Mouse (Mus musculus) neutrophil, adult 5-6 weeks (primary cell): ENCODE data around the gene Tbx4. TPM values are rescaled to one million over a fixed set of nuclear protein-coding genes. Genes with fewer than 3 reads are reported as not detected.

Experiments used
- ATAC-seq: fragments of 151-379, 151-347 bp; 2 replicates; pipeline ENCODE4 v1.8.0; 2017; ENCODE audit warnings: mild to moderate bottlenecking, moderate TSS enrichment; ENCODE audit not compliant: insufficient number of reproducible peaks, poor library complexity, low FRiP score, severe bottlenecking; ENCODE audit errors: extremely low read depth
- total RNA-seq: library from RNA; stranded (forward); fragments of 200-1000 nt; gene quantifications from 2 replicates; pipeline ENCODE4 v1.2.3, GENCODE M21; 2017

The Tbx4 gene
- total RNA-seq = not detected in 2 replicates

DNA sequence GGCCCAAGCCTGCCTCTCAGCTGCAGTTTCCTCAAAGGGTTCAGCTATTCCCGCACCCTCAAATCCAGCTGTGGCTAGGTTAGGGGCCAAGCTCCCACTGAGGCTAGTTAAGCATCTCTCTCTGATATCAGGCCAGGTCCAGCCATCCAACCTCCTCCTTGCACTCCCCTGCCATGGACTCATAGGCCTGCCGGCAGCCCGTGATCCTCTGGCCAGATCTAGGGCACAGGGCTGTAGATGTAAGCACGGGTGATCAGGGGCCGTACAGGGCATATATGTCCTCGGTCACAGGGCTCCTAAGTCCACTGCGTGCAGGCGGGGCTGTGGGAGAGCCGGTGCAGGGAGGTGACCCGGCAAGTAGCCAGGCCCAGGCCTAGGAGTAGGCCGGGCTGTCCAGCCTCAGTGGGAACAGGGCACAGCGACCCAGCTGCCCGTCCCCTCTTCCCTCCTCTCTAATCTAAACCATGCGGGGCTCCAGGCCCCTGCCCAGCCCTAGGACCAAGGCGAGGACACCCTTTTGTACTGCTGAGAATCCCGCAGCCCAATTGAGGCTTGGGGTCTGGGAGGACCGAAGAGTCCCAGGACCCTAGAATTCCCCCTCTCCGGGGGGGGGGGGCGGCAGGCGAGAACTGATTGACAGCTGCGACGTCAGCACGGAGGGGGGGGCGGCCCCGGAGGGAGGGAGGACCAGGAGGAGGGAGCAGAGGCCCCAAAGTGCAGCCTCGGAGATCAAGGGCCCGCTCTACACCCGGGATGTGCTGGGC, at the start of gene Tbx4:
Tbx4 (plus strand) TSS at position 758 of the 764 bp plus-strand sequence.
- no peak for ATAC-seq

DNA sequence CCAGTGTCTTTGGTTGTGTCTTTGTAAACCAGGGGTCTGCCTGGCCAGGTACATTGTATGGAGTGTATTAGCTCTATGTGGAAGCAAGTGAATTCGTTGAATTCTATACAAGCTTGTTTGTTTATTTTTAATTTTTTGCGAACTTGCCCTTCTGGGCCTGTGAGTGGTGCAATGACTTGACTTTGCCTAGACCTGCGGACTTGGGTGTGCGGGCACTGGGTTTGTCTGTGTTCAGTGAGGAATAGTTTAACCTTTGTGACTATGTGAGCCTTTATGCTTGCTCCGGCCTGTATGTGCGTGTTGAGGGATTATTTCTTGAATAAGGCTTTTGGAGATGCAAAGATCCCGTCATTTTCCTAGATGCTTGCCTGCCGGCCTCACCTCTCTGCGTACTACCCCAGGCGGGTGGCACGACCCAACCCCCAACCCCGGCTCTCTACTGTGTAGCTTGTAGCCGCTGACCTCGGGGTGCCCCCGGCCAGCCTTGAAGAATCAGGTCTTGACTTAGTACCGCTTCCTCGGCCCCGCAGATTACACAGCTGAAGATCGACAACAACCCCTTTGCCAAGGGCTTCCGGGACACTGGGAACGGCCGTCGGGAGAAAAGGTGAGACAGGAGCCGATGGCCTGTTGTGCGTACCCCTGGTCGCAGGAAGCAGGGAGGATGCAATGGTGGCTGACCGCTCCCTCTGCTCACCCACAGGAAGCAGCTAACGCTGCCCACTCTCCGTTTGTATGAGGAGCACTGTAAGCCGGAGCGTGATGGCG, 49.5 kb upstream of the Tbx4 start:
- no peak; the same call in 1 of the 2 replicates for ATAC-seq

DNA sequence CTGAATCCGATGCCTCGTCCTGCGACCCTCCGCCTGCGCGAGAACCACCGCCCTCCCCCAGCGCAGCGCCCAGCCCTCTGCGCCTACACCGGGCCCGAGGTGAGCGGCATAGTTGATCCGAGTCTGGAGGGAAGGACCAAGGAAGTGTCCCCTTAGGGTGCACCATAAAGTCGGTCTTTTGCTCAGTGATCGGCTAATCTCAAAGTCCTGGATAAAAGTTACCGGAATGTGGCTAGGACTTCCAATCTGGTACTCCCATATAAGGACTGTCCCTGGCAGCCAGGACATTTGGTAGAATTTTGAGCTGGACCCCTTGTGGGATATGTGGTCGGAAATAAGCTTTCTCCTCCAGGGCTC, 49.0 kb upstream of the Tbx4 start:
- no peak for ATAC-seq

DNA sequence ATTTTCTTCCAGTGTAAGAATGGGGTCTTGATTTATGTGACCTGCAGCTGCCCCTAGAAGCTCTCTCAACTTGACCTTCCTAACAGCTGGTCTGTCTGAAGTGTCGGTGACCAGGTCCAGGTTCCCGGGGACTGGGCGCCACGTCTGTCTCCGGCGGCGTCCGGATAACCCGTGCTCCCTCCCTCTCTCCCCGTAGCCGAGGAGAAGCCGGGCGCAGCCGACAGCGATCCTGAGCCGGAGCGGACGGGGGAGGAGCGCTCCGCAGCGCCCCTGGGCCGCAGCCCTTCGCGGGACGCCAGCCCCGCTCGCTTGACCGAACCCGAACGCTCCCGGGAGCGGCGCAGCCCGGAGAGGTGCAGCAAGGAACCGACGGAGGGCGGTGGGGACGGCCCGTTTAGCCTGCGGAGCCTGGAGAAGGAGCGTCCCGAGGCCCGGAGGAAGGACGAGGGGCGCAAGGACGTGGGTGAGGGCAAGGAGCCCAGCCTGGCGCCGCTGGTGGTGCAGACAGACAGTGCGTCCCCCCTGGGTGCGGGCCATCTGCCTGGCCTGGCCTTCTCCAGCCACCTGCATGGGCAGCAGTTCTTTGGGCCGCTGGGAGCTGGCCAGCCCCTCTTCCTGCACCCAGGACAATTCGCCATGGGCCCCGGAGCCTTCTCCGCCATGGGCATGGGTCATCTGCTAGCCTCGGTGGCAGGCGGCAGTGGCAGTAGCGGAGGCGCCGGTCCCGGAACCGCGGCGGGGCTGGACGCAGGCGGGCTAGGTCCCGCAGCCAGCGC, 48.4 kb upstream of the Tbx4 start:
- no peak for ATAC-seq

DNA sequence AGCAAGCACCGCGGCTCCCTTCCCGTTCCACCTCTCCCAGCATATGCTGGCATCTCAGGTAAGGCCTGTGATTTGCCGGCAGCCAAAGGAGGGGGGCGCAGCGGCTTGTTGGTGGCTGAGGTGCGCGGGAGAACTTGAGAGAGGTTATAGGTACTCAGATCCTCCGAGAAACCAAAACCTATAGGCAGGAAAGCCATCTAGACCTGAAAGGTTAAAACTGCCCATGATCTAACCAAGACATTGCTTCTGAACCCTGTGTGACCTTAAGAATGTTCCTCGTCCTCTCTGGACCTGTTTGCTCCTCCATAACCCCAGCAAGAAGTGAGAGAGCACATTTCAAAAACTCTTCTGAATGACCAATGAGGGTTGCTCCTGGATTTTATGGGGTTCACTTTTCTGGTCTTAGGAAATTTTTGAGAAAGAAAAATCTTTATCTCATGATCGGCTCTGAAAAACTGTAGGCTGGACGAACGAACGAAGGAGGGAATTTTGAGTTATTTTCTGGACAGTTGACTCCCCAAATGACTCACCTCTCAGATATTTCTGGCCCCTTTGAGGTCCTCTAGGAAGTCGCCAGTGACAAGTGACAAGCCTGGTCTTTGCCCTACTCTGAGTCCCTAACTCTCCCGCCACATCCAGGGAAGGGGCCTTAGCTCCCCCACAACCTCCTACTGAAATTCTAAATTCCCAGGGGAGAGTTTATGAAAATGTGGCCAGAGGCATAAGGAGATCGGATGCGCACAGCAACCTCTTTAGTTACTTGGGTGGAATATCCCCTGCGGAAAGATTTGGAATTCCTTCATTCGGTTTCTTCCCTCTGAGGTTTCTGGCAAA, 47.6 kb upstream of the Tbx4 start:
- ATAC-seq = no peak

DNA sequence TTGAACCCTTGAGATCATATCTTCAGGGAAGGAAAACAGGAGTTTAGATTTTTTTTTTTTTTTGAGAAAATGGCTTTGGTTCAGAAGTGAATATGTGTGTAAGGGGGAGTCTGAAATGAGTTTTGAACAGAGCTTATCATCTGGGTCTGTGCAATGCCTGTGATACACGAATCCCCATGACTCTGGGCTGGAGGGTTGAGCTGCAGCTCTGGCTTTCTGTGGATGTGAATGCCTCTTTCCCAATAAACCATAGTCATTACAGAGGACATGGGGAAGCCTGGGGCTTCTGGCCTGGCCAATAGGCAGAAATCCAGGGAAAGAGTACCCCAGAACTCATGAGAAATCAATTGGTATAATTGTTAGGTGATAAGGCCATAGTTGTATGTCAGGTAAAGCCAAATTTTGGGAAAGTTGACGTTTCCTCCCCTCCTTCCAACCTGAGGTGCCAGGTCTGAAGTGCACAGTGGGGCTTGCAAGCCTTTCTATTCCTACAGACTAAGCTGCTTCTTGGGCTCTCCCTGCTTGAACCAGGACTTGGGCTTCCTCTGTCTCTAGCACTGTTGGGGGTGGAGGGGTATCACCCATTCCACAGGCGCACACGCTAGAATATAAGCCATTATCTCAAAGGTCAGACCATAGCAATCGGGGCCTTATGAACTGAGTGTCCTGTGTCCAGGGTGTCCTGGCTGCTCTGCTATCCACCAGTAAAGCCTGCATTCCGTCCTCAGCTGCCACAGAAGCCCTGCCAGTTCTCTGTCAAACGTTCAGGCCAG, 46.8 kb upstream of the Tbx4 start:
- ATAC-seq = no peak

DNA sequence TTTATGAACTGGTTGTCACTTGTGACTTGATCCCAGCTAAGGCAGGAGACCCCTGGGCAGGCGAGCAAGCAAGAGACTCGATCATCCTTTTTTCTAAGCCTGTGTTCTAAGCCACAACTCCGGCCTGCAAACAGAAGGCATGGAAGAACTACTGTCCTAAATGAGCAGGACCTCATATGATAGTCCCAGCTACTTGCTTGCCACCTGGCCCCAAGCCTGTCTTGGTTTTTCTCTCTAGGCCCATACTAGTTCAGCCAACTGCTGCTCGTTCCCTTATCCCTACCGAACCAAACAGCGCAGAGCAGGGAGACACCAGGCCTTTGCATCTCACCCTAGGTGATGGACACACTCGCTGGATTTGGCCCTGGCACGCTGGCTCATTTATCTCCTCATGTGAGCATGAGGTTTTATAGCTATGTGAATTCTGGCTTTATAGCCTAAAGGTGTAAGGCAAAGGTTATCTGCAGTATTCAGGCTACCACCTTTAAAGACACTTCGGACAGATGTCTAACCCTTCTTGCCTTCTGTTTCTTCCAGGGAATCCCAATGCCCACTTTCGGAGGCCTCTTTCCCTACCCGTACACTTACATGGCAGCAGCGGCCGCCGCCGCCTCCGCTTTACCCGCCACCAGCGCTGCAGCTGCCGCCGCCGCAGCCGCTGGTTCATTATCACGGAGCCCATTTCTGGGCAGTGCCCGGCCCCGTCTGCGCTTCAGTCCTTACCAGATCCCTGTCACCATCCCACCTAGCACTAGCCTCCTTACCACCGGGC, 46.0 kb upstream of the Tbx4 start:
- no peak for ATAC-seq

DNA sequence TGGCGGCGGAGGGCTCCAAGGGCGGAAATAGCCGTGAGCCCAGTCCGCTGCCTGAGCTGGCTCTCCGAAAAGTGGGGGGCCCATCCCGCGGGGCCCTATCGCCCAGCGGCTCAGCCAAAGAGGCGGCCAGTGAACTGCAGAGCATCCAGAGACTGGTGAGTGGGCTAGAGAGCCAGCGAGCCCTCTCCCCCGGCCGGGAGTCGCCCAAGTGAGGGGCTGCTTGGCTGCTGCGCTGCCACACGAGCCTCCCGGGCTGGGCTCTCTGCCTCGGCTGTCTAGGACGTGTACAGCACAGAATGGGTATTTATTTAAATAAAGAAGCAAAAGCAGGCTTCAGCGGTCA, 45.4 kb upstream of the Tbx4 start:
- no peak for ATAC-seq

DNA sequence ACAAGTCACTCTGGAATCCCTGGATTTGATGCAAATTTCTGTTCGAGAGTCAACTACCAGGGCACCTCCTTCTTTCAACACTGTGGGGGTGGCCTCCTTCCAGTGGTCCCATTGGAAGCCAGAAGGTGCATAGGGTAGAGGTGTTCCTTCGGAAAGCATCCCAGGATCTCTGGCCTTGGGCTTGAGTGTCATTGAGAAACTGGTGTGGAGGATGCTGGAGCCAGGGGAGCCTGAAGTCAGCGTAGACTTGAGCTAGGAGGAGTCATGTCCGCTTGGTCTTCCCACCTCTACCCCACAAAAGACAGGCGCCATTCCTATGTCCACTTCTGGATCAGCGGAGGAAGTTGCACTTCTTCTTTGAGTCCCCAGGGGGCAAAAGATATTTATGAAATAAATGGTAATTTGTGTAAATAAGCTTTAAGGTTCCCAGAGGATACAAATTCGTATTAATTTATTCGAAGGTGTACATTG, 45.0 kb upstream of the Tbx4 start:
- no peak for ATAC-seq

DNA sequence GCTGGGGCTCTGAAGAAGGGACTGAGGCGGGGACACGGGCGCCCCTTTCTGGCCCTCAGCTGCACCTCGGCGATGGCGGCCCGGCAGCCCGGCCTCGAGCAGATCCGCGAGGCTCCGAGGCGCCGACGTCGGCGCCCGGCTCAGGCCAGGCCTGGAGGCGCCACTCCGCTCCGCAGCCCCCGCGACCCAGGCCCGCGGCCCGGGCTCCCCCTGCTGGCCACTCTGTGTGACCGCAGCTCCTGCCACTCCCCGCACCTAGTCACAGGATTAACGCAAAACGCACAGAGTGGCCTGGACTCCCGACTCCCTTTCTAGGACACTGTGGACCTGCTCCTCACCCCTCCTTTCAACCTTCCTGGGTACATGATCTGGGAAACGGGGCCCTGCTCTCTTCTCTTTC, 44.2 kb upstream of the Tbx4 start:
- peak; percentile 40; the same call in 1 of the 2 replicates for ATAC-seq

DNA sequence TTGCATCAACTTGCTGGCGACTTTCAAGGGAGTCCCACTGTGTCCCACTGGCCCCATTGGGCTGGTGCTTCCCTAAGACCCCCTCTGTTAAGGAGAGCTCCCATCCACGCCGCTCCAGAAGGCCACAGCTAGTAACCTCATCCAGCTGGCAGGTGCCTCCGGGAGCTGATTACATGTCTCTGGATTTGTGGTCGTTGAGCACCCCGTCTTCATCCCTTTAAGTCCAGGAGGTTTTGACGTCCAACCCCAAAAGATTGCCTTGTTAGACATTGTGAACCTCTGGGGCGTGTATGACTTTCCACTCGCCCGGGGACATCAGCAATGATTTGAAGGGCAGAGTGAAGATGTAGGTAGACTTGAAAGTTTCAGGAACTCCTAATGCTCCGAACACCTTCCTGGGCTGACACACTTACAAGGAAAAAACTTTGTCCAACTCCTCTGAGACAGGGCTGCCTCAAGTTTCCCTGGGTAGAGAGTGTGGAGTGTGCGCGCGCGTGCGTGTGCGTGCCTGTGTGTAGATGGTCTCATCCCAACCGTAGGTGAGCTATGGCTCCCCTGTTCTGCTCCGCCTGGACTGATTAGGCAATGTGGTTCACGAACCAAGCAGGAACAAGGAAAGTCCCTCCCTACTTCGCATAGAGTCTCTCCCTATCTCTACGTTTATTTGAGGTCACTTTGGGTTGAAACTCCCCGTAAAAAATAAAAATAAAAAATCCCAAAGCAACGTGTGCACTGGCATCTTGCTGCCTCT, 43.5 kb upstream of the Tbx4 start:
- no peak for ATAC-seq

DNA sequence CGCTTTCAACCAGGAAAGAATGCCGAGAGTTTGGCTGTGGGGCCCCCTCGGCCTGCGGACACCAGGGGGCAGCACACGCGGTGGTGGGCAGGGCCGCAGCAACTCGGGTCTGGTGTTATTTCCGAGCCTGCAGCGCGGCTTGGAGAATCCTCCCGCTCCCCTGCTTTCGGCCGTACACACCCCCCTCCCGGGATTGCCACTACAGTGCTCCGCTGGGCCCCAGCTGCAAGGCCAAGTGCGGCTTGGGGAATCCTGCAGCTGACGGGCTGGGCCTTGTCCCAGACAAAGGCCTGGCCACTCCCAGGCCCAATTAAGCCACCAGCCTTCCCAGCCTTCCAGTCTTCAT, 42.9 kb upstream of the Tbx4 start:
- no peak for ATAC-seq

DNA sequence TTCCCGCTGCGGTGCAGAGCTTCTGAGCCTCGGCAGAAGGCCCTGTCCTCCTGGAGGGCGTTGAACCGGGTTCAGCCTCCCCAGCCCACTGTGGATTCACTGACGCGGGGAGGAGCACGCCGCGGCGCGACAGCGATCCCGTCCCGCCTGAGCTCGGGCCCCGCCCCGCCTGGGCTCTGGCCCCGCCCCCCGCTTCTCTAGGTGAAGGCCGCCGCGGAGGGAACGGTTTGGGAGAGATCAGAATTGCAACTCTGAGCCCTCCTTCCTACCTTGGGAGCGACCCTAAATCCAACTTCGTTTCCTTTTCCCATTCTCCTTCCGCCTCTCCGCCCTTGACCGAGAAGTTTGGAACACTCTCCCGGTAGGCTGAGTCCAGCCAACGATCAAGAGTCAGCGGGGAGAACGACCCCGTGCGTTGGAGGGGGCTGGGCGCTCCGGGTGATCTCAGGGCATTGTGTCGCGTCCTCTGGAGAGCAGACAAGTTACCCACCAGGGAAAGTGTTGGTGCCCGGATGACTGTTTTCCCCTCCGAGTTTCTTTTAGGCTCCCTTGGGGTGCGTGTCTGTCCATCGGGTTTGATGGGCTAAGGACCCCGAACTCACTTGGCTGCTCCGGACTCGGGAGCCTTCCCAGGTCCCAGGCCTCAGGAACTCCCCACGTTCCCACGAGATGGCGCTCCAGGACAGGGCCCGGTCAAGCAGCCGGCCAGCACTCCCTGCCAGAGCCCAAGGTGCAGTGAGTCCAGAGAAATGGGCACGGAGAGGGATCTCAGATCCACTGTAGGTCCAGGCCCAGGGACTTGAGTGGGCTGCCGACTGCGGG, 41.9 kb upstream of the Tbx4 start:
- no peak for ATAC-seq

DNA sequence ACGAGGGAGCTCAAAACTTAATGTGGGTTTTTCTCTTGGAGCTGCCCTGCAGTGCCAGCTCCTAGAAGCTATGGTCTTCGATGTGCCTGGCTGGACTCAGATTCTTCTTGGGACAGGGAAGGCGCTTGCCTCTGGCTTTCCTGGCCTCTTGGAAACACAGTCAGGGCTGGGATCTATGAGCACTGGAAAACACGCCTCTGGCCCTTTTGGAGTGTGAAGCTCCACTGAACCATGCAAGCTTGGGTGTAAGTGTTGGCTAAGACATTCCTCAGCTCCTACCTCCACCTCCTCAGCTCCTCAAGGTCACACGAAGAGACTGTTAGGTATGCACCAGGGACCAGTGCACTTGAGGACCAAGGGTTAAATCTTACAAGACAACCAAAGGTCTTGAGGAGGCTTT, 41.3 kb upstream of the Tbx4 start:
- ATAC-seq = no peak

DNA sequence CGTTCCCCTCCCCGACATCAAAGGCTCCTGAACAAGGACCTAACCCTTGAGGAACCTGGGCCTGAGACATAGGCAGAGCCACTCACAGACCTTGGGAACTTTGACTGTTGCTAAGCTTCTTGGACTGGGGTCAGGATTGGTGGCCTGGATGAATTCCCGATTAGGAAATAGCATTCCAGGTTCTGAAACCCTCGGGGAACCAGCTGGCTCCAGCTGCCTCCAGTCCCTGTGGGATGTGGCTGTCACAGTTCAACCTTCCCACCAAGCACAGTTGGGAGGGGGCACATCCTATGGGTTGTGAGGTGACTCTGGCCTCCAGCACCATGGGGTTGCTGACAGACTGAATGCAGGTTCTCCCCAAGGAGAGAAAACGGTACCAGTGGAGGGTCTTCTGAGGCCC, 40.3 kb upstream of the Tbx4 start:
- no peak for ATAC-seq

DNA sequence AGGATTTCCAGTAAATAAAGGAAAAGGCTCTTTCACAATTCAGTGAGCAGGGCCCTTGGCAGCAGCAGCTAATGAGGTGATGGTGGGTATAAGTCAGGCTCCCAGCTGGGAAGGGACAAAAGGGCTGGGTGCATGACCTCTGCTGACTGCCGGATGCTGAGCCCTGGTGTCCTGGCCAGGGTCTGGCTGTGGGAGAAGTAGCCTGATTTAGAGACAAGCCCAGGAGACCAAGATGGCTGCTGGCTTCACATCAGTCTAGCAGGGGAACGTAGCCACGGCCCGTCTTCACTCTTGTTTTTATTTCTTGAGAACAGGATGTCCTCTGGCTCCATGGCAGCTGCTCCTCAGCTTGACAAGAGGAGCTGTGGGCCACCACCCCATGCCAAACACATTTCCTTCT, 39.7 kb upstream of the Tbx4 start:
- no peak for ATAC-seq
